Mouse (Mus musculus) mesoderm, embryonic 11.5 days (tissue): ENCODE measurements around the gene Wdr62.
"Not testable (repeated sequence)": the region's sequence is repeated elsewhere in the genome, so short reads cannot be mapped to it uniquely, and the experiment has no call there.

Experiments used
- DNase-seq: peaks from one replicate; pipeline ENCODE4 v3.0.0-alpha.2; 2012; ENCODE audit warnings: low read depth, low spot score

Wdr62 gene

DNA sequence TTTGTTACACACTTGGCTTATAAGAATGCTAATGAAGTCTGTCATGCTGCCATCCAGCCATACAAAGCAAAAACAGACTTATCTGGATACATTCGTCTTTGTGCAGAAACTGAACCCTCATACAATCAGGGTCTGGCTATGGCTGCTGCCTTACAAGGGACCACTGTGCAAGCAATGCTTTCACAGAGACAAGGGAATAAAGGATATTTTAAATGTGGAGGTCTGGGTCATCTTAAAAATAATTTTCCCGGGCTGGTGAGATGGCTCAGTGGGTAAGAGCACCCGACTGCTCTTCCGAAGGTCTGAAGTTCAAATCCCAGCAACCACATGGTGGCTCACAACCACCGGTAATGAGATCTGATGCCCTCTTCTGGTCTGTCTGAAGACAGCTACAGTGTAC lies 73.9 kb downstream of the Wdr62 start:
- not testable (repeated sequence) for DNase-seq

DNA sequence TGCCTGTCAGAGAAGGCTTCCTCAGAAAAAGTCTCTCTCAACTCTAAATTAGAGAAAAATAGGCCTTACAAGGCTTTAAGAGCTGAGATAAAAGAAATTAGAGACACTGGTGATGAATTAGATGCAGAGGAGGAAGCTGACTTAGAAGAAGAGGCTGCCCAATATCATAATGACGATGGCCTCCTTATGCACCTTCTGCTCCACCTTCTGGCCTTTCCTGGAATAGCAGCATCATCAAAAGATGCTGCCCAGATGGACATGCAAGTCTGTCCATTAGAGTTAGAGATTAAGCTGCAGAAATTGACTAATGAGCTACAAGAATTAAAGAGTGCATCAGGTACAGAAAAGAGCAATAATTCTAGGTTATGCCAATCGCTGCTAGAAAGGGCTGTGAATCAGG lies 74.8 kb downstream of the Wdr62 start:
- peak; percentile 65 for DNase-seq

DNA sequence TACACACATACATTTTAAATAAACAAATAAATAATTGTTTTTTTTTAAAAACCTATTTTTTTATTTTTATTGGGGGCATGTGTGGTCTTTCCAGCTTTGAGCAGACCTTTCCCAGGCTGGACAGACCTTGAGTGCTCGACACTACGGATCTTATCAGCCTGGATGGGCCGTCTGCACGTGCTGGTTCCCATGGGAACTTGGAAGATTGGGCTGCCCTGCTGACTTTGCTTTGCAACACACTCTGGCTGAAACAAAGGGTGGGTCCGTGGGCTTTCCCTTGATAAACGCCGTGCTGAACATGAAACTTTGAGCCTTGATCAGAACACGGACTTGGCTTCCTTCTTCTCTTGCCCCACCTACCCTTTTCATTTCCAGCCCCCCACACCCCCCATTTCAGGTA lies 75.8 kb downstream of the Wdr62 start:
- DNase-seq, result no peak

DNA sequence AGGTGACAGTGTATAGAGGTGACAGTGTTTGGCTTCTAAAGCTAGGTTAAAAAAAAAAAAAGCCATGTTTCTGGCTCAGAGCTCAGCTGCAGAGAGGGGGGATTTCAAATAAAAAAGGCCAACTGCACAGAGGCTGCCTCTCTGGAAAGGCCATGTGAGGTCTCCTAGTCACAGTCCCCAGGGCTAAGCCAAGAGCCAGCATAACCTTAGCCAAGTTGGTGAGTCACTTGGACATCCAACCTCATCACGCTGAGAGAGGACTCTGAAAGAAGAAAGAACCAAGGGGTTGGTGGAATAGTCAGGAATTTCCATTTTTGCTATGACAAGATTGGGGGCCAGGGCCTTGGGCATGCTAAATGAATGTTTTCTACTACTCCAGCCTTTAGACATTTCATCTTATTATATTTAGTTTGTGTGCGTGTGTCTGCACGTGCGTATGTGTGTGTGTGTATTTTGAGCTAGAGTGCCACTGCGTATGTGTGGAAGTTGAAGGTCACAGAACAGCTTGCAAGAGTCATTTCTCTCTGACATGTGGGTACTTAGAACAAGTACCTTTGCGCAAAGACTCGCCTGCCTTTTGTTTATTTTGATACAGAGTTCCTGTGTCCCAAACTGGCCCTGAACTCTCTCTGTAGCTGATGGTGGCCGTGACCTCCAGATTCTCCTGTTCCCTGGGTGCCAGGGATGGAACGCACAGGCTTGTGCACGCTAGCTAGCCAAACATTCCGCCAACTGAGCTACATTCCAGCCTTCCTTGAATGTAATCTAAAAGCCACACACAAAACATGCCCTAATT lies 77.1 kb downstream of the Wdr62 start:
- no peak for DNase-seq

DNA sequence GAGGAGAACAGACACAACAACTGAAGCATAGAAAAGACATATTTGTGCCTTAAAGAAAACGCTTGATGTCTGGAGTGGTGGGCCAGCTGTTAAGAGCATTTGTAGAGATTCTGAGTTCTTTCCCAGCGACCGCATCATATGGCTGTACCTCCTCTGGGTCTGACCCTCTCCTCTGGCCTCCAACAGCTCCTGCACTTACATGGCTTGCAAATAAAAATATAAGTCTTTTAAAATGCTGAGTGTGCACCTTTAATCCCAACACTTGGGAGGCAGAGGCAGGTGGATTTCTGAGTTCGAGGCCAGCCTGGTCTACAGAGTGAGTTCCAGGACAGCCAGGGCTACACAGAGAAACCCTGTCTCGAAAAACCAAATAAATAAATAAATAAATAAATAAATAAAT lies 79.6 kb downstream of the Wdr62 start:
- not testable (repeated sequence) for DNase-seq

DNA sequence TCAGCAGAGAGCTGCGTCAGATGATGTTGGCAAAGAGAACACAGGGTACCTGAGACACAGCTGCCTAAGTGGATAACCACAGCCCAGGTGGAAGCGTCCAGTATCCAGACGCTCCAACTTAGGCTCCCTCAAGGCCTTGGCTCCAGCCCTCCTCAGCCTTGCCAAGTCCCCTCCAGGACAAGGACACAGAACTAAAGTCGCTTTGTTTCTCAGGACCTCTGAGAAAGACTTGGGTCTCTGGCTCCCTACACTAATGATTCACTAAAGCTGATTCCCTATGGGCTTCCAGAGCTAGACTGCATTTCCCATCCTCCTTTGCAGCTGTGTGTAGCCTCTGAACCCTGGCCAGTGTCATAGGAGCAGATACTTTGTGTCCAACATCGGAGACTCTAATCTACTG lies 80.0 kb downstream of the Wdr62 start:
- no peak for DNase-seq

DNA sequence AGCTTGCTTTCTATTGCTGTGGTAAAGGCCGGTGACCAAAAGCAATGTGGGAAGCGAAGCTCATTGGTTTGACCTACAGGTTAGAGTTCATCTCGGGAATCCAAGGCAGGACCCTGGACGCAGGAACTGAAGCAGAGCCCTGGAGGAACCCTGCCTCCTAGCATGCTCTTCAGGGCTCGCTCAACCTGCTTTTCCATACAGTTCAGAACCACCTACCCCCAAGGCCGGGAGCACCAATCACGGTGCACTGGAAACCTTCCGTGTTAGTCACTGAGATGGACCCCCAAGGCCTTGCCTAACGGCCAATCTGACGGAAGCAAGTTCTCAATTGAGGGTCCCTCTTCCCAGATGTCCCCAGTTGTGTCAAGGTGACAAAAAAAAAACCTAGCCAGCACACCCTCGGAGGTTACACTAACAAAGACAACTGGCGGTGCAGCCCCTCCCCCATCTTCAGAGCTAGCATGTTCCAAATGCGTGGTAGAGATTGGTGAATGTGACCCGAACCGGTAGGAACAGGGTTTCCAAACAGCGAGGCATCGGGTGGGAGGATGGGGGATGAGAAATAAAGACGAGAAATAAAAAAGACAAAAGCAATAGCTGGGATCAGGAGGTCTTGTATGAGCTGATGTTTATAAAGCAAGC lies 80.6 kb downstream of the Wdr62 start:
- DNase-seq, result no peak

DNA sequence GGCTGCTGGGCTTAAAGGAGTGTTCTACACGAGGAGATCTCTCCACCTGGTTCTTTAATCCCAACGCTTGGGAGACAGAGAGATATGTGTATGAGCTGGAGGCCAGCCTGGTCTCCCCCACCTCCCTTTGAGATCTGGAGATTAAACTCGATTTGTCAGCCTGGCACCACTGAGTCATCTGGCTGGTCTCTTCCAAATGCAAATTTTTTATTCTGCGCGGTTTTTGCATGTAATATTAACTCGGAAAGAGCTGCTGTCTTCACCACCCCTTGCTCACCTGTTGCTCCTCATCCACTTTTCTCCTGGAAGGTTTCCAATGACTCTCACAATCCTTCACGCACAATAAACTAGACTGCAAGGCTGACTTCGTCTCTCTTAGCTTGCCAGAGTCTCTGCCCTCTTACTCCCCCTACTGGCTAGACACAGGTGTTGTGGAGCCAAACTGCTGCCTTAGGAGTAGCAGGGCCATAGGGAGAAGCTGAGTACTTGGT lies 81.7 kb downstream of the Wdr62 start, which contains the start of gene Capns1:
Gene Capns1, minus strand, starts transcription at position 331 of the 491 bp plus-strand sequence.
- DNase-seq, result peak; percentile 87

DNA sequence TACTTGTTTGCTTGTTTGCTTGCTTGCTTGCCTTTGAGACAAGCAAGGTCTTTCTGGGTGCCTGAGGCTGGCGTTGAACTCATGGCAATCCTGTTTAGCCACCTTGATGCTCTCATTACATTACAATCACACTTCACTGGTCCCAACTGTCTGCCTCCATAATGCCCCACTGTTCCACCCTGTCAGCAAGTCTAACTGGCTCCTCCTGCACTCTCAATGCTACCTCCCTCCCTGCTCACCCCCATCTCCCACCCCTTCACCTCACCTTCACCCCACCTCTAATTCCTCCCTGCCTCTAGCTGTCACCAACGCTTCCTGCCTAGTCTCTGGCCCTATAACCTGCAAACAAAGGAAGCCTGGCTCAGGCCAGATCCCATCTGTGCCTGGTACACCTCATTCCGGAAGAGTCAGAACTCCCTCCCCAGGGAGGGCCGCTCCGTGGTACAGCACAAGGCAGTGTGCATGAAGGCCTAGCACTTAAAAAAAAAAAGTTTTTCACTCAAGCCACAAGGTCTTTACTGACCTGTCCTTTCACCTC lies 82.6 kb downstream of the Wdr62 start:
- no peak for DNase-seq

DNA sequence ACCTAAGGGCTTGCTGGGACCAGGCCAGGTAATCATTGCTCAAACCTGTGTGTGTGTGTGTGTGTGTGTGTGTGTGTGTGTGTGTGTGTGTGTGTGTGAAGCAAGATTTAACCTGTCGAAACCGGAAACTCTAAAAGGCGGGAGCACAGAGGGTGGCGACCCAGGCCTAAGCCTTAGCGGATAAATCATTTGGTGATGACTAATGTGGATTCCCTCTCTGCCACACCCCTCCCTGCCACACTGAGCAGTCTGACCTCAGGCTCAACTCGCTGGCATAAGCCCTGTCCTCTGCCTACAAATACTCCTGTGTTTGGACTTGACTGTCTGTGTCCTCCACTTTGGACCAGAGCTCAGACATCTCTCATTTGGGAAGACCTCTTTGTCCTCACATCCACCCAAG lies 84.0 kb downstream of the Wdr62 start:
- no peak for DNase-seq

DNA sequence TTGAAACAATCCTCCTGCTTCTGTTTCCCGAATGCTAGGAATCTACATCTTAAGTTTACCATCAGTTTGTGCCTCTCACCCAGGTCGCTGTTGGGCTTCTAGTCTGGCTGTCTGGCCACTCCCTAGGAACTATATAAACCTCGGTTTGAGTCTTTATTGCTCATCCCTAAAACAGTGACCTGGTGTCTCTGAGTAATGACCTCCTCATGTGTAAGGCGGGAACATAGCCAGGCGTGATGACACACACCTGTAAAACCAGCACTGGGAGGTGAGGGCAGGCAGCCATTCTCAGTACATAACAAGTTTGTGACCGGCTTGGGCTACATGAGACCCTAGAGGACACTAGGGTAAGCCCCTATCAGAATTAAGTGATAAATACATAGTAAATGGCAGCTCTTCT lies 84.8 kb downstream of the Wdr62 start:
- DNase-seq, result no peak

DNA sequence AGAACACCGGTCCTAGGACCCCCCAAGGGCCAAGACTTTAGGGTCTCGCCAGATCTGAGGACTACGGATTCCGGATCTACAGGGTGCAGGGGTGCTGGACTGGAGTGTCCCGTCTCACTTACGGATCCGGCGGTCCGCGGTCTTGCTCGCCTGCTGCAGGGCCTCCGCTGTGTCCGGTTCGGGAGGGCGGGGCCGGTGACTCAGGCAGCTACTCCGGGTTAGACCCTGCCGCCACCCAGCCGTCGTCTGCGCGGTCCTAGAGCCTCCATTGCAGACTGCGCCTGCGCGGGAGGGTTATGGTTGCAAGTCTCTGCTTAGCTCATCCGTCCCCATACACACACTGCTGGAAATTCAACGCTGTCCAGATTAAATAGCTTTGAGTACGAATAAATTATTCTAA lies 85.3 kb downstream of the Wdr62 start:
- peak; percentile 96 for DNase-seq

DNA sequence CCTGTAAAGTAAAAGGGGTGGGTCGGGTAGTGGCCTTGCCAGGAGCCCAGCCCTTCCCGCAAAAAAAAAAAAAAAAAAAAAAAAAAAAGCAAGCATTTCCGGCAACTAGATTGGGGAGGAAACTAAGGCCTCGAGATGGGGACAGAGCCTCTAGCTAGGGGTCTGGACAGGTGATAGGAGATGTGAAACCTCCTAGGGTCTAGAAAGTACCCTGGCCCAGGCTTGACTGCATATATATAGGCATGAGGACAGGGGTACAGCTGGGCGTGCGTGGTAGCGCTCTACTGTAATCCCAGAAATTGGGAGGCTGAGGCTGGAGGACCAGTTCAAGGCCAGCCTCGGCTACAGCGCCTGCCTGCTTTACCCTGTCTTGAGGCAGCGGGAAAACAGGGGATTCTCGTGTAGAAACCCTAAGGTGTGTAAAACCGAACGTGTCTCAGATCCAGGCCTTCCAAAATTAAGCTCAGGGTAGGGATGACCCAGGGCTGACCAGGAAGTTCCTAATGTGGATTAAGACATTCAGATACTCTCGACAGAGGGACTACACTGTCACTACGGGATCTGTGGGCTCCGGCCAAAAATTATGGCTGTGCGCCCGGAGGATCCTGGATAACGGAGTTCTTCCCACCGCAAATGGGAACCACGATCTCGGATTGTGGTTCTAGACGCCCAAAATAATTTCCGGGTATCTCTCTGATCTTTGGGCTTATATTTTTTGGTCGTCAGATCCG lies 86.0 kb downstream of the Wdr62 start:
- no peak for DNase-seq

DNA sequence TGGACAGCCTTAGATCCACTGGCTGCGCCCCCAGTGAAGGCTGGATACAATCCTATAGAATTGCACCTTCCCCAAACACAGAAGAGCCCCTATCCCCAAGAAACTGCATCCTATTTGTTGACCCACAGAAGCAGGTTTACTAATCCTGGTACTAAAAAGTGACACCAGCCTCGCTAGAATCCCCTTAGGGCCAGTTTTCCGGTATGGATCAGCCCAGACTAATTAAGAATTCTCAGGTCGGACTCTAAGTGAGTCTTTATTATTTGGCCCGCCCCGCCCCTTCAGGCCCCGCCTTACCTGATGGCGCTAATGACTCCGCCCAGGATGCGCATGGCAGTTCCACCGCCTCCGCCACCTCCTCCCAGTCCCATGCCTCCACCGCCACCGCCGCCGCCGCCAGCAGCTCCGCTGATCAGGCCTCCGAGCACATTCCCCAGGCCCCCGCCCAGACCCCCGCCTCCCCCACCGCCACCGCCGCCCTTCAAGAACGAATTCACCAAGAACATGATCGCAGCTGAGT lies 86.6 kb downstream of the Wdr62 start:
- DNase-seq, result peak; percentile 65

DNA sequence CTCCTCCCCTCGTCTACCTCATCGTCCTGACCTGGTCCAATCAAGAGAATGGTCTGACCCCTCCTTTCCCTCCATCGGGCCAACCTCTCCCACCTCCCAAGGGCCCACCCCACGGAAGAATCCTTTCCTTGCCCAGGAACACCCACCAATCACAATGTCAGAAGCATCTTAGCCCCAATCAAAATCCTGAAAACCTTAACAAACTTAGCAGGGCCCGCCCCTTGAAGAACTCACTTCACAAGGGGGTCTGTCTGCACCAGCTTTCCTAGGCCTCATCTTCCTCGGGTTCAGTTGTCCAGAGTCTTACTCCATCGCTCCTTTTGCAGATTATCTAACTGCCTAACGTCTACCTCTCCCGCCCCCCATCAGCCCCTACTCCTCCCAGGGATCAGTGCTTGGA lies 87.2 kb downstream of the Wdr62 start:
- DNase-seq, result peak; percentile 43

DNA sequence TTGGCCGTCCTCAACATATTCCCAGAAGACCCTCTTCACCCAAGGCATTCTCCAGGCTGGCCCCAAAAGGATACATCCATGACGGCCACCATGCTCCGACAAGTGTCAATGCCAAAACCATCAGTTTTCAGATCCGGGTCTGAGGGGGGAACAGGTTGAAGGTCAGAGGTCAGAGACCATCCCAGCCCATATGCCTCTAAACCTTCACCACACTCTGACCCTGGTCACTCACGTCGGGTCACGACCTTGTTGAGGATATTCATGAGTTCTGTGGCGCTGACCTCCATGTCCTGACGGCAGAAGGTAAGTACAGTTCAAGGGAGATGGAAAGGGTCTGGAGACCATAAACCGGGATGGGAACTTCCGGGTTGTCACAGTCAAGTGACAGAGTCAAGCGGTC lies 88.1 kb downstream of the Wdr62 start:
- no peak for DNase-seq
